Mouse (Mus musculus): ENCODE results near the gene Pde4b. TPM values are rescaled to one million over a fixed set of nuclear protein-coding genes. Genes with fewer than 3 reads are reported as not detected.

Pde4b gene
- polyA plus RNA-seq, 1 experiment = 6.7 TPM

- Histone ChIP-seq H3K4me2 (ENCODE audit: low read depth) (peak overlapping the region; percentile 49), H3ac (ENCODE audit: control insufficient read depth, insufficient read length) (no peak overlapping the region), H3K4me3 (no peak overlapping the region), H3K79me2 (ENCODE audit: control insufficient read depth, insufficient read depth) (no peaks in the 10 kb centered on the region), H3K27me3 (ENCODE audit: control insufficient read depth, insufficient read depth, insufficient read length) (no peaks in the 10 kb centered on the region), H3K36me3 (ENCODE audit: control insufficient read depth, insufficient read depth) (no peaks in the 10 kb centered on the region)
- TF ChIP-seq TCF3 (IDR thresholded peaks at IDR 0.05; ENCODE audit: insufficient read length, low read depth) (no peak), MYOG (IDR thresholded peaks at IDR 0.05; ENCODE audit: control insufficient read depth in 1 of 3, insufficient read depth in 1 of 3, insufficient read length in 2 of 3, low read depth in 2 of 3) (peak in 1 of 3 experiments; percentile 42), USF1 (IDR thresholded peaks at IDR 0.05; ENCODE audit: low read depth) (peak; percentile 57), MYOD1 (IDR thresholded peaks at IDR 0.05; ENCODE audit: control insufficient read depth in 1 of 3, insufficient read length in 2 of 3, low read depth in 2 of 3) (peak in 2 of 3 experiments; percentile 34 to 59)
Observed at GRCm38 (mm10) chr4:102332885-102333284, 245.5 kb downstream of the Pde4b start.

- TF ChIP-seq REST (IDR thresholded peaks at IDR 0.05; ENCODE audit: insufficient read depth, insufficient read length) (no peak), TCF3 (IDR thresholded peaks at IDR 0.05; ENCODE audit: insufficient read length, low read depth) (no peak), TCF12 (IDR thresholded peaks at IDR 0.05; ENCODE audit: insufficient read depth, poor library complexity, severe bottlenecking) (no peak), E2F4 (IDR thresholded peaks at IDR 0.05; ENCODE audit: insufficient read depth) (no peak), SRF (IDR thresholded peaks at IDR 0.05; ENCODE audit: control insufficient read depth, insufficient read length, low read depth) (no peak), POLR2A (IDR thresholded peaks at IDR 0.05; ENCODE audit: insufficient read length, low read depth) (no peak), MYOD1 (IDR thresholded peaks at IDR 0.05; ENCODE audit: control insufficient read depth in 1 of 3, insufficient read length in 2 of 3, low read depth in 2 of 3) (no peak), CEBPB (IDR thresholded peaks at IDR 0.05; ENCODE audit: insufficient read depth, poor library complexity, severe bottlenecking) (no peak), MAX (IDR thresholded peaks at IDR 0.05; ENCODE audit: low read depth) (no peak), MYOG (IDR thresholded peaks at IDR 0.05; ENCODE audit: control insufficient read depth in 1 of 3, insufficient read depth in 1 of 3, insufficient read length in 2 of 3, low read depth in 2 of 3) (no peak), USF1 (IDR thresholded peaks at IDR 0.05; ENCODE audit: low read depth) (no peak), POLR2AphosphoS2 (IDR thresholded peaks at IDR 0.05; ENCODE audit: insufficient read length, low read depth) (no peak)
- no peaks in the 10 kb centered on the region for H3K79me2 ChIP-seq (ENCODE audit: control insufficient read depth, insufficient read depth)
- H3K4me2 ChIP-seq (ENCODE audit: low read depth) = no peak overlapping the region
- H3ac ChIP-seq (ENCODE audit: control insufficient read depth, insufficient read length) = no peak overlapping the region
- H3K36me3 ChIP-seq (ENCODE audit: control insufficient read depth, insufficient read depth) = no peaks in the 10 kb centered on the region
- no peak overlapping the region for H3K4me3 ChIP-seq
- H3K27me3 ChIP-seq (ENCODE audit: control insufficient read depth, insufficient read depth, insufficient read length) = no peaks in the 10 kb centered on the region
Observed at GRCm38 (mm10) chr4:102346911-102347492, 259.7 kb downstream of the Pde4b start.

- no peaks in the 10 kb centered on the region for H3K36me3 ChIP-seq (ENCODE audit: control insufficient read depth, insufficient read depth)
- no peak overlapping the region for H3ac ChIP-seq (ENCODE audit: control insufficient read depth, insufficient read length)
- no peaks in the 10 kb centered on the region for H3K79me2 ChIP-seq (ENCODE audit: control insufficient read depth, insufficient read depth)
- TF ChIP-seq TCF12 (IDR thresholded peaks at IDR 0.05; ENCODE audit: insufficient read depth, poor library complexity, severe bottlenecking) (no peak), MYOG (IDR thresholded peaks at IDR 0.05; ENCODE audit: control insufficient read depth in 1 of 3, insufficient read depth in 1 of 3, insufficient read length in 2 of 3, low read depth in 2 of 3) (no peak), POLR2AphosphoS2 (IDR thresholded peaks at IDR 0.05; ENCODE audit: insufficient read length, low read depth) (no peak), TCF3 (IDR thresholded peaks at IDR 0.05; ENCODE audit: insufficient read length, low read depth) (no peak), MAX (IDR thresholded peaks at IDR 0.05; ENCODE audit: low read depth) (no peak), REST (IDR thresholded peaks at IDR 0.05; ENCODE audit: insufficient read depth, insufficient read length) (no peak), CEBPB (IDR thresholded peaks at IDR 0.05; ENCODE audit: insufficient read depth, poor library complexity, severe bottlenecking) (no peak), E2F4 (IDR thresholded peaks at IDR 0.05; ENCODE audit: insufficient read depth) (no peak), SRF (IDR thresholded peaks at IDR 0.05; ENCODE audit: control insufficient read depth, insufficient read length, low read depth) (no peak), POLR2A (IDR thresholded peaks at IDR 0.05; ENCODE audit: insufficient read length, low read depth) (no peak)
- H3K27me3 ChIP-seq (ENCODE audit: control insufficient read depth, insufficient read depth, insufficient read length) = no peaks in the 10 kb centered on the region
- no peak overlapping the region for H3K4me2 ChIP-seq (ENCODE audit: low read depth)
- H3K4me3 ChIP-seq = no peak overlapping the region
Observed at GRCm38 (mm10) chr4:102351476-102352475, 264.4 kb downstream of the Pde4b start.

DNA sequence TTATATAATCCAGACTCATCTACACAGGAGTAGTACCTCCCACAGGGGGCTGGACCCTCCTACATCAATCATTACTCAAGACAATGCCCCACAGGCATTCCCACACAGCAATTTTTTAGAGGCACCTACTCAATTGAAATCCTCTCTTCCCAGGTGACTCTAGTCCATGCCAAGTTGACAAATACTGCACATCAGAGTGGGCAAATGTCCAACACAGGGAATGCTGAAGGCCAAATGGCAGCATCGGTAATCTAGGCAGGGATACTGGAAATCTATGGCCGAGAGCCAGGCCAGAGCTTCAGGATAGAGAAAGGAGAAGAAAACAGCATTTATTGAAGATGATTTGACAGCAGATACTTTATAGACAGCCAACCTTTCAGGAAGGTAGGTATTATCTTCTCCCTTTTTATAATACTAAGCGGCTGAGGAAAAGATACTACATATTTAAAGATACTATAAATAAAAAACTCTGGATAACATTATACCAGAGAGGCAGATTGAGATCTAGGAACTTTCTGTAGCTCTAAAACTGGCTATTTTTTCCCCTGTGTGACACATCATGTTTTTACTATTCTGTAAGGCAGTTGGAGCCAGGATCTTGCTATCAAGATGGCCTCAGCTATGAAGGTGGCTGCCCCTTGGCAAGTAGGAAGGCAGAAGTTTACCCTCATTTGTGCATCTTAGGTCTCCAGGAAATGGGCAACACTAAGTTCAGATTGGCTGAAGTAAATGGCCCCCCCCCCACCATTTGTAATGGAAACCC is 266.5 kb downstream of the Pde4b start:
- TF ChIP-seq E2F4 (IDR thresholded peaks at IDR 0.05; ENCODE audit: insufficient read depth) (no peak), TCF12 (IDR thresholded peaks at IDR 0.05; ENCODE audit: insufficient read depth, poor library complexity, severe bottlenecking) (no peak), SRF (IDR thresholded peaks at IDR 0.05; ENCODE audit: control insufficient read depth, insufficient read length, low read depth) (no peak), REST (IDR thresholded peaks at IDR 0.05; ENCODE audit: insufficient read depth, insufficient read length) (no peak), POLR2AphosphoS2 (IDR thresholded peaks at IDR 0.05; ENCODE audit: insufficient read length, low read depth) (no peak), POLR2A (IDR thresholded peaks at IDR 0.05; ENCODE audit: insufficient read length, low read depth) (no peak), CEBPB (IDR thresholded peaks at IDR 0.05; ENCODE audit: insufficient read depth, poor library complexity, severe bottlenecking) (no peak), MAX (IDR thresholded peaks at IDR 0.05; ENCODE audit: low read depth) (no peak), USF1 (IDR thresholded peaks at IDR 0.05; ENCODE audit: low read depth) (no peak)
- no peaks in the 10 kb centered on the region for H3K79me2 ChIP-seq (ENCODE audit: control insufficient read depth, insufficient read depth)

More for the DNA sequence above, 266.5 kb downstream of the Pde4b start:
- Histone ChIP-seq H3K4me3 (no peak overlapping the region), H3K36me3 (ENCODE audit: control insufficient read depth, insufficient read depth) (no peaks in the 10 kb centered on the region), H3K27me3 (ENCODE audit: control insufficient read depth, insufficient read depth, insufficient read length) (no peaks in the 10 kb centered on the region), H3K4me2 (ENCODE audit: low read depth) (no peak overlapping the region), H3ac (ENCODE audit: control insufficient read depth, insufficient read length) (no peak overlapping the region)

Data from myocyte (in vitro differentiated cells).